Mouse (Mus musculus): ENCODE data around the gene Jaml.

DNA sequence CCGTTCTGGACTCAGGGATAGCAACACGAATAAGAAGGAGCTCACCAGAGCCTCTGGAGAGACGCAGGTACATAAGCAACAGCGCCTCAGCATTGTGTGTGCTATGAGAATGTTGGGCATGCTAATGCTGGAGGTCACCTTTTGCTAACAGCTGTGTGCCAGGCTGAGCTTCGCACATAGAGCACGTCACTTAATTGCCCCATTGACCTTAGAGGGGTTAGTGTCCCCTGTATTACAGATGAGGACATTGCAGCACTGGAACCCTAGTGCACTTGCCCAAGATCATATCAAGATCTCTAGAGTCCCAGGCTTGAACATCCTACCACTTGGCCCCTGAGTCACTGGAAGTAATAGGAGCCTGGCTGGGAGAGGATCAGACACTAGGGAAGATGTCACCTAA is 41.6 kb downstream of the Jaml start:
- TF ChIP-seq CTCF (IDR thresholded peaks at IDR 0.05; ENCODE audit: control insufficient read depth, insufficient read depth, insufficient replicate concordance, low read depth, low read length) (no peak), POLR2A (IDR thresholded peaks at IDR 0.05; ENCODE audit: control insufficient read depth, low read depth, low read length) (no peak)
